Mouse (Mus musculus): Measurements from ENCODE around the gene Matn3. TPM values are rescaled to one million over a fixed set of nuclear protein-coding genes. Genes with fewer than 3 reads are reported as not detected.
A peak's percentile ranks its signal among the peaks of the same experiment; 100 is the strongest.

The Matn3 gene
- polyA plus RNA-seq, 1 experiment from 2014 or later, result 5.0 TPM

DNA sequence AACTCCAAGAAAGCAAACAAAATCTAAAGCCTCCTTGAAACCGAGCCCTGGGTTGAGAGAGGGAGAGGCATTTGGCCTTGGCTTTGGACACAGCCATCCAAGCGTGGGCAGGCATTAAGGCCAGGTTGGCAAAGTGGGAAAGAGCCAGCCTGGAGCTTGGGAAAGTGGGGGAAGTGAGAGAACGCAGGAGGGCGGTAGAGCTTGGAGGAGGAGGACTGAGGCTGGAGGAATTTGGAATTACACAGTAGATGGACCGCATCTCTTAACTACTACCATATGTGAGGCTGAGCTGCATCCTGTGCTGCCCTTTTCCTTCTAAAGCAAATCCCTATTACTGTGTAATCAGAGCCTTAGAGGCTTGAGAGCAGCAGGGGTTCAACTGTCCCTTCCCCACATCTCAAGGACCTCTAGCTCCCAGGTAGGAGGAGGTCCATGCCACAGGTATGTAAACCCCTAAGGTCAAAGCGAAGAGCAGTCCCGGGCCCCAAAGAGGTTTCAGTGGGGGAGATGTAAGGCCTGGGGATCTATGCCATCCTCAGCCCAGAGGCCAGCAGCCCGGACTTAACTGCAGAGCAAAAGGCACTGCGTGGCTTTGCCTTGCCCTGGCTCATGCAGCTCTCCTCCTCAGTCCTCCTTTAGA is 33.9 kb upstream of the Matn3 start:
- no peak overlapping the region for H3K4me3 ChIP-seq (ENCODE audit: low read depth, low read length)
- WGBS, result 28% methylated on average over 9 of the region's 9 CpGs
- H3K9ac ChIP-seq (ENCODE audit: low read length), result 0 out of 2 replicates have a peak overlapping the region, but pooled peaks have one; percentile 18
- H3K9me3 ChIP-seq (ENCODE audit: control insufficient read depth, low read length), result no peaks in the 10 kb centered on the region
- ATAC-seq (ENCODE audit: insufficient number of reproducible peaks, low FRiP score, low TSS enrichment, low read depth) (peak; percentile 89; the same call in 1 of the 2 replicates), DNase-seq (ENCODE audit: low spot score) (peak; percentile 74)
- peaks cover 19% of the 10 kb centered on the region for H3K4me1 ChIP-seq (ENCODE audit: control insufficient read depth, insufficient read depth, low read length)
- no peaks in the 10 kb centered on the region for H3K36me3 ChIP-seq (ENCODE audit: control insufficient read depth, insufficient read depth, low read length)
- H3K27ac ChIP-seq (replicated peaks; ENCODE audit: low read depth, low read length), result peak overlapping the region; percentile 87
- H3K4me2 ChIP-seq (ENCODE audit: low read depth, severe bottlenecking), result peak overlapping the region; percentile 10; the same call in 1 of the 2 replicates
- no peaks in the 10 kb centered on the region for H3K27me3 ChIP-seq (ENCODE audit: control insufficient read depth, insufficient read depth, low read length)

DNA sequence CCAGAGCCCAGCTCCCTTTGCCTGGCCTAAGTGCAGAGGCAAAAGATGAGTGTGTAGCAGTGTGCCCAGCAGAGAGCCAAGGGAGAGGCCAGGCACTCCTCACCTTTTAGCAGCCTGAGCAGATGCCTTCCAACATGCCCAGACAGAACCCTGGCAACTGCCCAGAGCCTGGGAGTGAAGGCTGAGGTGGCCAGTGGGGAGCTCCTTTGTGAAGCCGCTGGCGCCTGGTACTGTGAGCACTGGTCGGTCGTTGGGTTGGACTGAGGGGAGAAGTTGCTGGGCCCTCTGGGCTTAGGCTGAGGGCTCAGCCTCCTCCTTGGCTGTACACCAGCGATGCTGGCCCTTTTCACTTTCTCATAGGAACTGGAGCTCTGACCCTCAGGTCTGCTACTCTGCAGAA is 31.4 kb upstream of the Matn3 start:
- WGBS, result 53% methylated on average over 5 of the region's 5 CpGs
- H3K27me3 ChIP-seq (ENCODE audit: control insufficient read depth, insufficient read depth, low read length), result no peaks in the 10 kb centered on the region
- H3K4me1 ChIP-seq (ENCODE audit: control insufficient read depth, insufficient read depth, low read length), result peaks cover 21% of the 10 kb centered on the region
- no peak overlapping the region for H3K9ac ChIP-seq (ENCODE audit: low read length)
- no peaks in the 10 kb centered on the region for H3K36me3 ChIP-seq (ENCODE audit: control insufficient read depth, insufficient read depth, low read length)
- no peak for ATAC-seq (ENCODE audit: insufficient number of reproducible peaks, low FRiP score, low TSS enrichment, low read depth)
- DNase-seq (ENCODE audit: low spot score), result no peak
- no peak overlapping the region for H3K4me2 ChIP-seq (ENCODE audit: low read depth, severe bottlenecking)
- H3K27ac ChIP-seq (replicated peaks; ENCODE audit: low read depth, low read length), result no peak overlapping the region
- H3K9me3 ChIP-seq (ENCODE audit: control insufficient read depth, low read length), result no peaks in the 10 kb centered on the region
- no peak overlapping the region for H3K4me3 ChIP-seq (ENCODE audit: low read depth, low read length)

DNA sequence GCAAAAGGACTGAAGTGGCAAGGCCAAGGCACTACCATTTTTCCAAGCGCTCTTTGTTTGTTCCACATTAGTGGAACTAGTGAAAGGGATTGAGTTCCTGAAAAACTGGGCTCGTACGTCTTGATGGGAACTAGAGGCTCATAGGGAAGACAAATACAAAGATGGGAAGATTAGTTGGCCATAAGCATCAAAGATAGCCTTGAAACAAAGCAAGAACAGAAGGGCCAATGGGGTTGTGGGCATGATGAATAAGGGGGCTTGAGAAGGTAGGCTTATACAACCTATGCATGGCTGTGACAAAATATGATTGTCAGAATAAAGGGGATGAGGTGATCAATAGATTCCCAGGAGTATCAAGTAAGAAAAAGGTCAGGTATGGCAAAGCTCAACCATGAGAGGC is 28.5 kb upstream of the Matn3 start:
- no peak for ATAC-seq (ENCODE audit: insufficient number of reproducible peaks, low FRiP score, low TSS enrichment, low read depth)
- WGBS, result 93% methylated on average over 3 of the region's 3 CpGs
- no peaks in the 10 kb centered on the region for H3K27me3 ChIP-seq (ENCODE audit: control insufficient read depth, insufficient read depth, low read length)
- H3K4me1 ChIP-seq (ENCODE audit: control insufficient read depth, insufficient read depth, low read length), result peaks cover 15% of the 10 kb centered on the region
- H3K4me2 ChIP-seq (ENCODE audit: low read depth, severe bottlenecking), result no peak overlapping the region
- no peaks in the 10 kb centered on the region for H3K9me3 ChIP-seq (ENCODE audit: control insufficient read depth, low read length)
- H3K9ac ChIP-seq (ENCODE audit: low read length), result no peak overlapping the region
- no peaks in the 10 kb centered on the region; the same call in 1 of the 2 replicates for H3K36me3 ChIP-seq (ENCODE audit: control insufficient read depth, insufficient read depth, low read length)
- DNase-seq (ENCODE audit: low spot score), result no peak
- H3K27ac ChIP-seq (replicated peaks; ENCODE audit: low read depth, low read length), result no peak overlapping the region
- no peak overlapping the region for H3K4me3 ChIP-seq (ENCODE audit: low read depth, low read length)

DNA sequence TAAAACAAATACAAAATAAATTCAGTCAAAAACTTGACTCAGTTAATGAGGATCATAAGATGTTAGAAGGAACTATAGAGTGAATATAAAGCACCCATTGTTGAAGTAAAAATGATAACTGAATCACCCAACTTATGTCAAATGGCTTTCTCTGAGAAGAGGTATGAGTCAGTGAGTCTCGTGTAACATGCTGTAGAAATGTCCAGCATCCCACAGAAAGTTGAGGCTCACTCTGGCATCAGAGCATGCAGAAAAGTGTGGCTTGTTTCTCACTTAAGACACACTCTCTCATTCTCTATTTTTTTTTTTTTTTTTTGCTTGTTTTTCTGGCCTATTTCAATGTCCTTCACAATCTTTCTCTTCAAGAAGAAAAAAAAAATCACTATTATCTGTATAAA is 26.7 kb upstream of the Matn3 start:
- ATAC-seq (ENCODE audit: insufficient number of reproducible peaks, low FRiP score, low TSS enrichment, low read depth), result no peak
- DNase-seq (ENCODE audit: low spot score), result no peak
- peak overlapping the region; percentile 96 for H3K27ac ChIP-seq (replicated peaks; ENCODE audit: low read depth, low read length)
- peak overlapping the region; percentile 81; the same call in 1 of the 2 replicates for H3K4me3 ChIP-seq (ENCODE audit: low read depth, low read length)
- no peaks in the 10 kb centered on the region for H3K9me3 ChIP-seq (ENCODE audit: control insufficient read depth, low read length)
- peaks cover 18% of the 10 kb centered on the region for H3K4me1 ChIP-seq (ENCODE audit: control insufficient read depth, insufficient read depth, low read length)
- H3K4me2 ChIP-seq (ENCODE audit: low read depth, severe bottlenecking), result peak overlapping the region; percentile 27
- WGBS, result 36% methylated on average over 1 of the region's 1 CpGs
- no peaks in the 10 kb centered on the region for H3K27me3 ChIP-seq (ENCODE audit: control insufficient read depth, insufficient read depth, low read length)
- peaks cover 4% of the 10 kb centered on the region; the same call in 1 of the 2 replicates for H3K36me3 ChIP-seq (ENCODE audit: control insufficient read depth, insufficient read depth, low read length)
- peak overlapping the region; percentile 23; the same call in 1 of the 2 replicates for H3K9ac ChIP-seq (ENCODE audit: low read length)

DNA sequence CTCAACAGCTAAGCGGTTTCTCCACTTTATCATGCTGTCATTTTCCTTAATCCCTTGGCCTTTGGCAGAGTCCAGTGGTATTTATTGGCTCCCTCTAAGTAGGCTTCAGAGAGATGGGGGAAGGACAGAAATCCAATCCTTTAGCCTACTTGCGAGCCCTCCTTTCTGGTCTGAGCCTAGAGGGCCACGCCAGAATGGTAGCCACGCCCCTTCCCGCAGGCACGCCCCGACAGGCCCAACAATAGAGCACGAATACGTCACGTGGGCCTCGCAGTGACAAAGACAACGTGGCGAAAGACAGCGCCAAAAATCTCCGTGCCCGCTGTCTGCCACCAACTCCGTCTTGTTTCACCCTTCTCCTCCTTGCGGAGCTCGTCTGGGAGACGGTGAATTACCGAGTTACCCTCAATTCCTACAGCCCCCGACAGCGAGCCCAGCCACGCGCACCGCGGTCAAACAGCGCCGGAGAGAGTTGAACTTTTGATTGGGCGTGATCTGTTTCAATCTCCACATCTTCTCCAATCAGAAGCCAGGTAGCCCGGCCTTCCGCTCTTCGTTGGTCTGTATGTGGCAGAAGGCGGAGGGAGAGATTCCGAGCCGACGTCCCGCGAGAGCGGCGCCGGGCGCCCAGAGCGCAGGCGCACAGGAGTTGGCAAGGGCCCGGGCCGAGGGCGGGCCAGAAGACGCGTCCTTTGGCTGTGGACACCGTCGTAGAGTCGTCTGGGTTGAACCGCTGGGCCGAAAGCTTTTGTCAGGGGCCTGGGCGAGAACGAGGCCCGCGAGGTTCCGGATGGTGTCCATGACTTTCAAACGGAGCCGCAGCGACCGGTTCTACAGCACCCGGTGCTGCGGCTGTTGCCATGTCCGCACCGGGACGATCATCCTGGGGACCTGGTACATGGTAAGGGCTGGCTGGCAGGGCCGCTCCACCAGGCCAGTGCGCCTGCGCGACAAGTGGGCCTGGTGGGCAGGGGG is 26.0 kb upstream of the Matn3 start, which contains the start of gene Laptm4a:
Gene Laptm4a (plus strand): TSS at position 271 of the 975 bp plus-strand sequence.
- Histone ChIP-seq H3K4me2 (ENCODE audit: low read depth, severe bottlenecking) (peak within 1 kb of the TSS; percentile 93), H3K27me3 (ENCODE audit: control insufficient read depth, insufficient read depth, low read length) (no peaks in the 10 kb centered on the region), H3K9me3 (ENCODE audit: control insufficient read depth, low read length) (no peaks in the 10 kb centered on the region), H3K9ac (ENCODE audit: low read length) (peak within 1 kb of the TSS; percentile 94), H3K4me3 (ENCODE audit: low read depth, low read length) (peak within 1 kb of the TSS; percentile 81), H3K4me1 (ENCODE audit: control insufficient read depth, insufficient read depth, low read length) (peaks cover 18% of the 10 kb centered on the region), H3K36me3 (ENCODE audit: control insufficient read depth, insufficient read depth, low read length) (peaks cover 4% of the 10 kb centered on the region; the same call in 1 of the 2 replicates), H3K27ac (replicated peaks; ENCODE audit: low read depth, low read length) (peak within 1 kb of the TSS; percentile 96)
- under 1% methylated on average over 73 of the region's 73 CpGs for WGBS
- DNase-seq (ENCODE audit: low spot score), result peak; percentile 97
- ATAC-seq (ENCODE audit: insufficient number of reproducible peaks, low FRiP score, low TSS enrichment, low read depth), result peak; percentile 98

DNA sequence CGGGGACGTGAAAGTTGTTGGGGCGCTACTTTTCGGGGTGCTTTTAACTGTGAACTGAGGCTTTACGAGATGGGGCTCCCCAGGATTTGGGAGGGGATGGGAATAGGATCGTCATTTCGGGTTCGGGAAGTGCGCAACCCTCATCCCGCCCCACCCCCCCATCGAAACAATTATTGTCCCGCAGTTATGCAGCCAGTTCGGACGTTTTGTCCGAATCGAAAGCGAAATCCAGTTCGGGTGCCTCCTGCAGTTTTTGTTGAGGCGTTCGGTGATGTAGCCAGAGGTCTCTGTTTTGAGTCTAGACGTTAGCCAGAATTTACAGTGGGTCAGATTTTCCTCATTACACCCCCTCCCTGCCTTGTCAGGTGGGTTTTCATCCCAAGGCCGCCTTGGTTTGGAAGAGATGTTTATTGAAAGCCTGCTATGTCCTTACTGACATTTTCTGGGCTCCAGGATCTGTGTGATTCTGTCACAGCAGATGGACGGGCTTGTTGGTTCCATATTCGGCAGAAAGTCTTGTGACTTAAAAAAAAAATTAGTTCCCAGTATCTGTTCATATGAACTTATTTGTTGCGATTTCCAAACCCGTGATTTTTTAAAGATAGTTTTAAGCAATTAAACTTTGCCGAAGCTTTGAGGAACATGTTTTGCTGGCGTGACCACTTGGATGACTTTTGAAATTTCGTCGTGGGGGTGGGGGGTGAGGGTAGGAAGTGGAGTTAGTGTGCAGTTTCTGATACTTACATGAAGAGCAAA is 25.2 kb upstream of the Matn3 start:
- ATAC-seq (ENCODE audit: insufficient number of reproducible peaks, low FRiP score, low TSS enrichment, low read depth) (no peak), DNase-seq (ENCODE audit: low spot score) (no peak)
- no peaks in the 10 kb centered on the region for H3K9me3 ChIP-seq (ENCODE audit: control insufficient read depth, low read length)
- H3K27me3 ChIP-seq (ENCODE audit: control insufficient read depth, insufficient read depth, low read length), result no peaks in the 10 kb centered on the region
- H3K4me1 ChIP-seq (ENCODE audit: control insufficient read depth, insufficient read depth, low read length), result peaks cover 18% of the 10 kb centered on the region
- H3K4me3 ChIP-seq (ENCODE audit: low read depth, low read length), result peak overlapping the region; percentile 81
- peak overlapping the region; percentile 93 for H3K4me2 ChIP-seq (ENCODE audit: low read depth, severe bottlenecking)
- peaks cover 4% of the 10 kb centered on the region; the same call in 1 of the 2 replicates for H3K36me3 ChIP-seq (ENCODE audit: control insufficient read depth, insufficient read depth, low read length)
- WGBS, result 4% methylated on average over 30 of the region's 30 CpGs
- peak overlapping the region; percentile 96 for H3K27ac ChIP-seq (replicated peaks; ENCODE audit: low read depth, low read length)
- peak overlapping the region; percentile 94 for H3K9ac ChIP-seq (ENCODE audit: low read length)

DNA sequence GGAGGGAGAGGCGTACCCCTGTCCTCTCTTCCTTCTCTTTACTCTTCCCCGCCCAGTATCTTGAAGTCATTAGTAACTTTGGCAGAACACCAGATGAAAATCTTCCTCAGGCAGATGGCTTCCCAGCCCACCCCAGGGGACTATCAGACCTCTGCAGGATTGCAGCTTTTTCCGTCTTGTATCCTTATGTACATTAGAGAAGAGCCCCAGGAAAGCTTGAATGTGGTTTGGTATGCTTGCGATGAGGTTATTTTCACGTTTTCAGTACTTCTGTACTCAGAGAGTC is 24.7 kb upstream of the Matn3 start:
- Histone ChIP-seq H3K4me2 (ENCODE audit: low read depth, severe bottlenecking) (peak overlapping the region; percentile 93), H3K27me3 (ENCODE audit: control insufficient read depth, insufficient read depth, low read length) (no peaks in the 10 kb centered on the region), H3K27ac (replicated peaks; ENCODE audit: low read depth, low read length) (no peak overlapping the region), H3K9ac (ENCODE audit: low read length) (peak overlapping the region; percentile 94), H3K36me3 (ENCODE audit: control insufficient read depth, insufficient read depth, low read length) (peaks cover 4% of the 10 kb centered on the region; the same call in 1 of the 2 replicates), H3K9me3 (ENCODE audit: control insufficient read depth, low read length) (no peaks in the 10 kb centered on the region), H3K4me3 (ENCODE audit: low read depth, low read length) (peak overlapping the region; percentile 81), H3K4me1 (ENCODE audit: control insufficient read depth, insufficient read depth, low read length) (peaks cover 18% of the 10 kb centered on the region)
- no peak for DNase-seq (ENCODE audit: low spot score)
- 33% methylated on average over 5 of the region's 5 CpGs for WGBS
- no peak for ATAC-seq (ENCODE audit: insufficient number of reproducible peaks, low FRiP score, low TSS enrichment, low read depth)

DNA sequence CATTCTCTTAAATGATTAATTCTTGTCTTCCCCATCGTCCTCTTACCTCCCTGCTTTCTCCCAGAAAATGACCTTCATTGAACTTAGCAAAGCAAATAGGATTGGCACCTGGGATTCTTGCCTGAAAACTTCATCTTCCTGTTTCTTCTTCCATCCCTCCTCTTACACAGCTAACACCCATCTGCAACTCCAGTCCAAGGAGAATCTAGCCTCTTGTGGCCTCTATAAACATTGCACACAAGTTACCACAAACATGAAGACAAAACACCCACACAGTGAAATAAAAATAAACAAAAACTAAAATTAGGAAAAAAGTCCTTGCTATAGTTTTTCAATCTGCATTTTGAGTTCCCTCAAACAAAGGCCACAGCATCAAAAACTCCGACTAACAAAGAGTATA is 24.1 kb upstream of the Matn3 start:
- H3K9ac ChIP-seq (ENCODE audit: low read length), result no peak overlapping the region; the same call in 1 of the 2 replicates

More for the DNA sequence above, 24.1 kb upstream of the Matn3 start:
- Histone ChIP-seq H3K36me3 (ENCODE audit: control insufficient read depth, insufficient read depth, low read length) (peaks cover 4% of the 10 kb centered on the region; the same call in 1 of the 2 replicates), H3K4me3 (ENCODE audit: low read depth, low read length) (peak overlapping the region; percentile 81), H3K4me1 (ENCODE audit: control insufficient read depth, insufficient read depth, low read length) (peaks cover 18% of the 10 kb centered on the region), H3K27me3 (ENCODE audit: control insufficient read depth, insufficient read depth, low read length) (no peaks in the 10 kb centered on the region), H3K27ac (replicated peaks; ENCODE audit: low read depth, low read length) (no peak overlapping the region), H3K9me3 (ENCODE audit: control insufficient read depth, low read length) (no peaks in the 10 kb centered on the region), H3K4me2 (ENCODE audit: low read depth, severe bottlenecking) (peak overlapping the region; percentile 93)
- 69% methylated on average over 2 of the region's 2 CpGs for WGBS
- DNase-seq (ENCODE audit: low spot score) (no peak), ATAC-seq (ENCODE audit: insufficient number of reproducible peaks, low FRiP score, low TSS enrichment, low read depth) (no peak)
